Mouse (Mus musculus) lung, embryonic 14.5 days (tissue): Measurements from ENCODE around the gene Riok2. TPM values are rescaled to one million over a fixed set of nuclear protein-coding genes. Genes with fewer than 3 reads are reported as not detected.

Experiments used
- ATAC-seq: fragments of 200-750 bp; cut with Nextera tagmentation; 2 replicates; pipeline ENCODE4 v1.8.0; 2017; ENCODE audit warnings: mild to moderate bottlenecking, moderate TSS enrichment, moderate library complexity; ENCODE audit not compliant: insufficient read depth
- DNase-seq: peaks from one replicate; pipeline ENCODE4 v3.0.0-alpha.2; 2015
- H3K27ac ChIP-seq: fragments of 300-500 bp; sonication (generic); 2 replicates; pipeline ENCODE4 v1.5.1; 2014; ENCODE audit warnings: low read depth, mild to moderate bottlenecking, moderate library complexity
- H3K27me3 ChIP-seq: fragments of 300-500 bp; sonication (generic); 2 replicates; pipeline ENCODE4 v1.6.1; 2014; ENCODE audit warnings: low read length, control low read depth; ENCODE audit not compliant: insufficient read depth
- H3K36me3 ChIP-seq: fragments of 300-500 bp; sonication (generic); 2 replicates; pipeline ENCODE4 v1.6.1; 2014; ENCODE audit warnings: control low read depth; ENCODE audit not compliant: insufficient read depth
- H3K4me1 ChIP-seq: fragments of 300-500 bp; sonication (generic); 2 replicates; pipeline ENCODE4 v1.6.1; 2014; ENCODE audit warnings: antibody characterized with exemption, control low read depth; ENCODE audit not compliant: insufficient read depth
- H3K4me2 ChIP-seq: fragments of 300-500 bp; sonication (generic); 2 replicates; pipeline ENCODE4 v1.6.1; 2014; ENCODE audit warnings: mild to moderate bottlenecking
- H3K4me3 ChIP-seq: fragments of 300-500 bp; sonication (generic); 2 replicates; pipeline ENCODE4 v1.5.1; 2014; ENCODE audit warnings: low read depth, low read length
- H3K9ac ChIP-seq: fragments of 300-500 bp; sonication (generic); 2 replicates; pipeline ENCODE4 v1.6.1; 2014
- H3K9me3 ChIP-seq: fragments of 300-500 bp; sonication (generic); 2 replicates; pipeline ENCODE4 v1.6.1; 2016; ENCODE audit warnings: low read depth, low read length, control low read depth
- CTCF ChIP-seq: IDR thresholded peaks from 2 replicates; pipeline ENCODE4 v1.5.1; 2016; ENCODE audit warnings: antibody characterized with exemption, low read depth
- WGBS: fragments of 180-500 bp; shearing (Covaris S2); extraction: QIAGEN DNeasy Blood & Tissue Kit; methylation state at CpG from one replicate; pipeline ENCODE4 v1.1.7; 2014; 5-methylcytosine and 5-hydroxymethylcytosine counted together
- polyA plus RNA-seq: library from polyadenylated mRNA; unstranded; fragments of >200 nt; fragmentation: Nextera tagmentation; extraction: Ambion mirVana; gene quantifications from 2 replicates; pipeline ENCODE4 v1.2.1, GENCODE M21; 2014

Gene Riok2
- polyA plus RNA-seq, 1 experiment from 2014 or later, result 26.8 TPM

GRCm38 (mm10) chr17:17398664-17399063, 24.6 kb downstream of the Riok2 start:
- Histone ChIP-seq H3K4me2 (no peak overlapping the region), H3K4me1 (no peaks in the 10 kb centered on the region), H3K9me3 (no peaks in the 10 kb centered on the region), H3K36me3 (peaks cover 12% of the 10 kb centered on the region; the same call in 1 of the 2 replicates), H3K27me3 (no peaks in the 10 kb centered on the region), H3K4me3 (no peak overlapping the region), H3K9ac (no peak overlapping the region), H3K27ac (no peak overlapping the region)
- TF ChIP-seq CTCF, result no peak
- 77% methylated on average over 2 of the region's 2 CpGs for WGBS
- no peak for ATAC-seq
- DNase-seq, result no peak

DNA sequence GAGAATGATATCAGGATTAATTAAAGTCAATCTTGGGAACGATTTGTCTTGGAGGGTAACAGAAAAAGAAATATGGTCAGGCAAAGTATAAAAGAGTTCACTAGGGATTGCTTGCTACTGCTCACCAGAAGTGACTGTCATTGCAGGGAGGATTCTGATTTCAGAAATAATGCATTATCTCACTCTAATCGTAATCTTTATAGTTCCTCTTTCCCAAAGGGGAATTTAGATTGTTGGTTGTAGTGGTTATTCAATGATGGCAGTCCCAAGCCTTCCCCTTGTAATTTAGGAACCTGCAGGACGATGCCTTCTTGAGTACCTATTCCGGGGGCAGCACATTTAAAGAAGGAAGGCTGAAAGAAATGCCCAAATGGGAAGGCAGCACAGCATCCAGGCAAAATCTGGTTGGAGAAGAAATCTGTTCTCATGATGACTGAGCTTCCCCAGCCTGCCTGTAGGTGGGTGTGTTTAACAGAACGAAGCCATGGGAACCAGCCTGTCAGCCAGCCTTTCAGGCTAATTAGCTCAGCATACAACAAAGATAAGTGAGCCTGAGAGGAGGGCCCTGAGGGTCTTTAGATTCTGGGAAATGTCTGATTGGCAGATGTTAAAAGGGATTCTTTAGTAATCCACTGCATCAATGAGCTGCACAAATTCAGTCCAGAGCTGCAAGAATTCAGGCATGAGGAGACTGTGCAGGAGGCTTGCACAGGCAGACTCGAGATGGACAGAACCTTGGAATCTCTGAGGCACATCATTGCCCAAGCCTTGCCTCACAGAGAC, 28.3 kb downstream of the Riok2 start, which contains the start of gene Lix1:
TSS of gene Lix1 (plus strand) at position 451 of the 783 bp plus-strand sequence.
- 32% methylated on average over 6 of the region's 6 CpGs for WGBS
- Histone ChIP-seq H3K36me3 (no peaks in the 10 kb centered on the region), H3K9me3 (no peaks in the 10 kb centered on the region), H3K9ac (no peak within 1 kb of the TSS), H3K4me1 (no peaks in the 10 kb centered on the region), H3K27ac (no peak within 1 kb of the TSS), H3K27me3 (no peaks in the 10 kb centered on the region), H3K4me2 (peak within 1 kb of the TSS; percentile 16; the same call in 1 of the 2 replicates), H3K4me3 (no peak within 1 kb of the TSS)
- TF ChIP-seq CTCF, result peak; percentile 72
- peak; percentile 74 for DNase-seq
- peak; percentile 93 for ATAC-seq

DNA sequence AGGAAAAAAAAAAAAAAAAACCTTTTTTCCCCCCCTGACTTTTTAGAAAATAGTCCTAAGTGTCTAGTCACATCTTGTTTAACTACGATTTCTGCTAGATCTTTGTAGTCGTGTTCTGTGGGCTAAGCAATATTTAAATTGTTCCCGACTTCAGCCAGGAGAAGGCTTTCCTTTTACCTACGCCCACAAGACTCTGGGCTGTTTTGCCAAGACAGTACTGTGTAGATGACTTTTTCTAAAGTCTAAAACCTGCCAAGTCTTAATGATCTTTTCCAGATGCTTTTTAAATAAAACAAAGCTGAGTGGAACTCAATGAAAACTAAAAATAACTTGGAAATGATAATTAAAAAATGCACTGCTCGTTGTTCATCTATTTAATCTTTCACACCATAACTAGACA, 28.9 kb downstream of the Riok2 start:
- no peak for TF ChIP-seq CTCF
- Histone ChIP-seq H3K4me1 (no peaks in the 10 kb centered on the region), H3K36me3 (no peaks in the 10 kb centered on the region), H3K27ac (no peak overlapping the region), H3K27me3 (no peaks in the 10 kb centered on the region), H3K4me3 (no peak overlapping the region), H3K9ac (no peak overlapping the region), H3K9me3 (no peaks in the 10 kb centered on the region), H3K4me2 (peak overlapping the region; percentile 16; the same call in 1 of the 2 replicates)
- 29% methylated on average over 5 of the region's 5 CpGs for WGBS
- peak; percentile 44; the same call in 1 of the 2 replicates for ATAC-seq
- DNase-seq, result no peak

DNA sequence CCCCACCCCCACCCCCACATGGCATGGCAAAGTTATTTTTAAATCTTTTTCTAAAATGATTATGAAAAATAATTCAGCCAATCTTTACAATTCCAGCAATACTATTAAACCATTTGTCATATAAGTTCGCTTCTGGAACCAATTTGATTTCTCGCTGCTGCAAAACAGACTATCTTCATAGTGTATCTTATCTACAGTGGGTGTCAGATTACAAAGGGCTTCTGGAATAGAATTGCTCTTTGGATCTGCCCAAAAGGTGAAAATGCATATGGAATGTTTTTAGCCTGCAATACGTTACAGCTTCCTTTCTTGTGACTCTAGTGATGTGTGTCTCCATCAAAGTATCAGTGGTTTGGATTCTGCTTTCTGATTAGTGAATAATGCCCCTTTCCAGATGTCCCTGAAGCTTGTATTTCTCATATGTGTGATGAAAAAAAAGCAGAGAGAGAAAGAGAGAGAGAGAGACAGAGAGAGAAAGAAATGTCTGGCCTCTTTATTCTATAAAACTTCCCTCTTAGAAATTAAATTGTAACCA, 29.5 kb downstream of the Riok2 start:
- Histone ChIP-seq H3K4me2 (no peak overlapping the region), H3K27ac (no peak overlapping the region), H3K9me3 (no peaks in the 10 kb centered on the region), H3K4me1 (no peaks in the 10 kb centered on the region), H3K9ac (no peak overlapping the region), H3K4me3 (no peak overlapping the region), H3K27me3 (no peaks in the 10 kb centered on the region), H3K36me3 (no peaks in the 10 kb centered on the region)
- 13% methylated on average over 3 of the region's 3 CpGs for WGBS
- no peak for DNase-seq
- ATAC-seq, result no peak
- TF ChIP-seq CTCF, result no peak

- H3K27ac ChIP-seq, result no peak overlapping the region
- H3K9ac ChIP-seq, result no peak overlapping the region
- no peaks in the 10 kb centered on the region for H3K27me3 ChIP-seq
- no peaks in the 10 kb centered on the region for H3K36me3 ChIP-seq
- no peaks in the 10 kb centered on the region for H3K4me1 ChIP-seq
- H3K9me3 ChIP-seq, result no peaks in the 10 kb centered on the region
- H3K4me3 ChIP-seq, result no peak overlapping the region
- H3K4me2 ChIP-seq, result no peak overlapping the region
- WGBS, result 52% methylated on average over 8 of the region's 8 CpGs
- DNase-seq (no peak), ATAC-seq (no peak)
- TF ChIP-seq CTCF, result no peak
These were observed 30.9 kb downstream of the Riok2 start for GRCm38 (mm10) chr17:17404811-17405544.

DNA sequence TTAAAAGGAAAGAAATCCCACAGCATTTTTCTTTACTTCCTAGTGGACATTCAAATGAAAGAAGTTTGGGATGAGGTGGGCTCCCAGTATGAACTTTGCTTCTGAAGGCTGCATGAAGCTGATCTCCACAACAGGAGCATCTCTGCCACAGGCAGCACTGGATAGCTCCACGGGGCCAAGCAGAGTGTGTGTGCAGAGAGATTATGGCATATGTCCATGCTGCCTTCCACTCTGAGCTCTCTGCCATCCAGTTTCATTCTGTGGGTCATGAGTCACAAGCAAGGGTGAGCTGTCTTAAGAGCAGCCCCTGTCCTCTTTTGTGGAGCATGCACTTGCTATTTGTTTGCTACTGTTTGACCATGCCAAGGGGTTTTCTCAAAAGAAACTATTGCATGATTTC, 31.5 kb downstream of the Riok2 start:
- DNase-seq, result no peak
- Histone ChIP-seq H3K4me1 (no peaks in the 10 kb centered on the region), H3K27ac (no peak overlapping the region), H3K4me3 (no peak overlapping the region), H3K9me3 (no peaks in the 10 kb centered on the region), H3K36me3 (no peaks in the 10 kb centered on the region), H3K9ac (no peak overlapping the region), H3K4me2 (no peak overlapping the region), H3K27me3 (no peaks in the 10 kb centered on the region)
- no peak for TF ChIP-seq CTCF
- ATAC-seq, result no peak
- 30% methylated on average over 1 of the region's 1 CpGs for WGBS

DNA sequence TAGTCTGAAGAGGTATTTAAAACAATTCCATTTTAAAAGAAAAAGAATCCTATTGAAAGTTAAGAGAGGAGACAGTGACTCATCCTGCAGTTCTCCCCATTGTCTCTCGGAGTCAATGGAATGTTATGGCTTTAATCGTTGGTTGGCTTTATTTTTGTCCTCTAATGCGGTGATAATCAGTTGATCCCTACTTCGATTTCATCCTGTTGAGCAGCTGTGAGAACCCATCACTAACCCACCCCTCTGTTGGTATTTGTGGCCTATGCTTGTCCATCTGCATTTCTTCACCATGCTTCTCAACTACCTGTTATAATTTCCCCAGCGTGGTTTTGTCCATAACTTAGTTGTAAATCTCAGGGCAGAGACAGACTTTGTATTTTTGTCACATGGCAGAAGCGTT, 34.0 kb downstream of the Riok2 start:
- Histone ChIP-seq H3K9ac (no peak overlapping the region), H3K27ac (no peak overlapping the region), H3K4me1 (no peaks in the 10 kb centered on the region), H3K4me2 (no peak overlapping the region), H3K9me3 (no peaks in the 10 kb centered on the region), H3K4me3 (no peak overlapping the region), H3K36me3 (no peaks in the 10 kb centered on the region), H3K27me3 (no peaks in the 10 kb centered on the region)
- TF ChIP-seq CTCF, result no peak
- DNase-seq, result no peak
- no peak for ATAC-seq
- WGBS, result 59% methylated on average over 6 of the region's 6 CpGs
